Mouse (Mus musculus): ENCODE data around the gene Camp.

- TF ChIP-seq GATA1 (IDR thresholded peaks at IDR 0.05; ENCODE audit: low read length) (no peak), TAL1 (IDR thresholded peaks at IDR 0.05; ENCODE audit: low read length) (no peak)
Observed at GRCm38 (mm10) chr9:109879305-109879704, 29.9 kb upstream of the Camp start.
